Mouse (Mus musculus) liver, embryonic 15.5 days (tissue): ENCODE measurements around the gene Cutal. TPM values are rescaled to one million over a fixed set of nuclear protein-coding genes. Genes with fewer than 3 reads are reported as not detected.
A peak's percentile ranks its signal among the peaks of the same experiment; 100 is the strongest.

Source experiments
- ATAC-seq: fragments of 200-750 bp; cut with Nextera tagmentation; 2 replicates; pipeline ENCODE4 v1.8.0; 2017; ENCODE audit warnings: moderate number of reproducible peaks, mild to moderate bottlenecking, moderate library complexity; ENCODE audit not compliant: insufficient read depth
- H3K27ac ChIP-seq: fragments of 300-500 bp; sonication (generic); replicated peaks from 2 replicates; pipeline ENCODE4 v1.5.1; 2015; ENCODE audit warnings: mild to moderate bottlenecking, inconsistent platforms
- H3K27me3 ChIP-seq: fragments of 300-500 bp; sonication (generic); 2 replicates; pipeline ENCODE4 v1.6.1; 2015; ENCODE audit warnings: mild to moderate bottlenecking, inconsistent platforms
- H3K36me3 ChIP-seq: fragments of 300-500 bp; sonication (generic); replicated peaks from 2 replicates; pipeline ENCODE4 v1.6.1; 2015; ENCODE audit warnings: moderate library complexity, mild to moderate bottlenecking, inconsistent platforms
- H3K4me1 ChIP-seq: fragments of 300-500 bp; sonication (generic); replicated peaks from 2 replicates; pipeline ENCODE4 v1.6.1; 2015; ENCODE audit warnings: inconsistent platforms
- H3K4me2 ChIP-seq: fragments of 300-500 bp; sonication (generic); 2 replicates; pipeline ENCODE4 v1.6.1; 2015; ENCODE audit warnings: moderate library complexity, mild to moderate bottlenecking, inconsistent platforms
- H3K4me3 ChIP-seq: fragments of 300-500 bp; sonication (generic); replicated peaks from 2 replicates; pipeline ENCODE4 v1.5.1; 2015; ENCODE audit warnings: mild to moderate bottlenecking, inconsistent platforms
- H3K9ac ChIP-seq: fragments of 300-500 bp; sonication (generic); 2 replicates; pipeline ENCODE4 v1.6.1; 2015; ENCODE audit warnings: moderate library complexity, mild to moderate bottlenecking, inconsistent platforms
- H3K9me3 ChIP-seq: fragments of 300-500 bp; sonication (generic); replicated peaks from 2 replicates; pipeline ENCODE4 v1.6.1; 2016; ENCODE audit warnings: inconsistent platforms
- WGBS: fragments of 180-500 bp; shearing (Covaris S2); methylation state at CpG from one replicate; pipeline ENCODE4 v1.1.7; 2015; ENCODE audit warnings: mixed read lengths; ENCODE audit not compliant: insufficient replicate concordance; 5-methylcytosine and 5-hydroxymethylcytosine counted together
- polyA plus RNA-seq: library from polyadenylated mRNA; unstranded; fragments of >200 nt; fragmentation: Nextera tagmentation; extraction: Ambion mirVana; gene quantifications from 2 replicates; pipeline ENCODE4 v1.2.1, GENCODE M21; 2015

The Cutal gene
- polyA plus RNA-seq, 1 experiment from 2014 or later, result 8.4 TPM

DNA sequence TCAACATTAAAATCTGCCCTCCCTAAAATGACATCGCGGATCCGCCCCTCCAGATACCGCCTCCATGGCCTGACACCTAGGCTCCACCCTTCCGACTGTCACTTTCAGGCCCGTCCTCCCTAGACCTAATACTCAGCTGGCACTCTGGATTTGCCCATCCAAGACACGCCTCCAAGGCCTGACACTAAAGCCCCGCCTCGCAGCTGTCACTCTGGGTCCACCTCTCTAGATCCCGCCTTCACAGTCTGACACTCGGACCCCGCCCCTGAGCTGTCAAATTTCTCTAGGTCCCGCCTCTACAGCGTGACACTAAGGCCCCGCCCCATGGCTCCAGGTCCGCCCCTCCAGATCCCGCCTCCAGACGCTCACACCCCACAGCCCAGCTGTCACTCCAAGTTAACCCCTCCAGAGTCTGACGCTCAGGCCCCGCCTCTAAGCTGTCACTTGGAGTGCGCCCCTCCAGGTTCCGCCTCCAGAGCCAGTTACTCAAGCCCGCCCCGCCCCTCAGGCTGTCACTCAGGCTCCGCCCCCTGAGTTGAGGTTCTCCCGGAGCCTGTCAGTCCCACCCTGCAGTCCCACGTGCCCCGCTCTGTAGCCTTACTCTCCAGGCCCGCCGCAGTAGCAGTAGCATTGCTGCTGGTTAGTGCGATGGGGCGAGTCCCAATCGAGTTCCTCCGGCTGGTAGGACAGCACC lies 30.8 kb downstream of the Cutal start:
- Histone ChIP-seq H3K4me1 (peaks cover 49% of the 10 kb centered on the region), H3K4me3 (peak overlapping the region; percentile 57), H3K27ac (peak overlapping the region; percentile 86), H3K4me2 (peak overlapping the region; percentile 91), H3K9me3 (no peaks in the 10 kb centered on the region), H3K36me3 (peaks cover 30% of the 10 kb centered on the region), H3K27me3 (no peaks in the 10 kb centered on the region), H3K9ac (peak overlapping the region; percentile 55)
- under 1% methylated on average over 34 of the region's 34 CpGs for WGBS
- ATAC-seq, result peak; percentile 95

DNA sequence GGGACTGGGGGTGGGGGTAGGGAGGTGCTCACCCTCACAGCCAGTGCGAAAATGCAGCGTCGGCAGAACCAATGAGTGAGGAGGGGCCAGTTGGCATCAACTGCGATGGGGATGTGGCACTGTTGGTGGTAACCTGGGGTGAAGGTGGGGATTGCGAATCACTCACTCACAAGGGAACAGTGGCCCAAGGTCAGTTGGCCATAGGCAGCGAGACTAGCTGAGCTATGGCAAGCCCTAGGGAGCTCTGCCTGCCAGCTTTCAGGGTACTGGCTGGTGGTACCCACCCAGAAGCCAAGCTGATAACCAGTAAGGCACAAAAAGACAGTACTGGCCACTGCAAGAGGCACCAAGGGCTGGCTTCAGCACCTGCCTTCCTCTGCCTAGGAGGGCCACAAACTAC lies 32.2 kb downstream of the Cutal start:
- Histone ChIP-seq H3K4me3 (no peak overlapping the region), H3K27ac (0 out of 2 replicates have a peak overlapping the region, but pooled peaks have one; percentile 38), H3K4me2 (peak overlapping the region; percentile 23), H3K9me3 (no peaks in the 10 kb centered on the region), H3K4me1 (peaks cover 49% of the 10 kb centered on the region), H3K36me3 (peaks cover 36% of the 10 kb centered on the region), H3K9ac (no peak overlapping the region), H3K27me3 (no peaks in the 10 kb centered on the region)
- no peak for ATAC-seq
- WGBS, result 76% methylated on average over 6 of the region's 6 CpGs

DNA sequence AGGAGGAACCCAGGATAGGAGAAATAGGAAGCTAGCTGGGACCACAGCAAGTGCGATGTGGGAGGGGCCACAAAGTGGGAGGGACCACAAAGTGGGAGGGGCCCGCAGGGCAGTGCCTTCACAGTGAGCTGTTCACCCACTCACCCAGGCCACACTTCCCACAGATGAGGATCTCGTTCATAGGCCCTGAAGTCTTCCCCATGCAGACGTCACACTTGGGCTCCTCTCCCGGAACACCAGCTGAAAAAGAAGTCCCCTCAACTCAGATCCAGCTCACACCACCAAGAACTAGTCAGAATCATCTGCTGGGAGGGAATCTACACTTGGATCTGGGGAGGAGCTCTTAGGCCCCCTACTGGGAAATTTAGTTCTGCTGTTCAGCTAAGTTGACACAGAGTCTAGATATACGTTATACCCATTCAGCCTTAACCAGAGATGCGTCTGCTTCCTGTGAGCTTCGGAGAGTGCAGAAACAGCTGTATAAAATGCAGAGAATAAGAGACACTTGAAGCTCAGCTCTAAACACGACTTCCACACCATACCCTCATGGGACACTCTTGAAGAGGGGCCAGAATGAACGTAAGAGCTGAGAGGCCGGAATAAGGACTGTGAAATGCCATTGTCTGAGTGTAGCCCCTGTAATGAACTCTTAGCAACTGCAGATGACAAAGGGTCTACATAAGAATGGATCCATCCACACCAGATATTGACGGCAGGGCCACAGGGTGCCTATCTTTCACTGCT lies 32.8 kb downstream of the Cutal start:
- WGBS, result 41% methylated on average over 12 of the region's 12 CpGs
- H3K27me3 ChIP-seq, result no peaks in the 10 kb centered on the region
- H3K4me1 ChIP-seq, result peaks cover 49% of the 10 kb centered on the region
- no peak for ATAC-seq
- H3K9ac ChIP-seq, result no peak overlapping the region
- no peak overlapping the region for H3K4me3 ChIP-seq
- peaks cover 33% of the 10 kb centered on the region for H3K36me3 ChIP-seq
- 0 out of 2 replicates have a peak overlapping the region, but pooled peaks have one; percentile 38 for H3K27ac ChIP-seq
- peak overlapping the region; percentile 23 for H3K4me2 ChIP-seq
- no peaks in the 10 kb centered on the region for H3K9me3 ChIP-seq

DNA sequence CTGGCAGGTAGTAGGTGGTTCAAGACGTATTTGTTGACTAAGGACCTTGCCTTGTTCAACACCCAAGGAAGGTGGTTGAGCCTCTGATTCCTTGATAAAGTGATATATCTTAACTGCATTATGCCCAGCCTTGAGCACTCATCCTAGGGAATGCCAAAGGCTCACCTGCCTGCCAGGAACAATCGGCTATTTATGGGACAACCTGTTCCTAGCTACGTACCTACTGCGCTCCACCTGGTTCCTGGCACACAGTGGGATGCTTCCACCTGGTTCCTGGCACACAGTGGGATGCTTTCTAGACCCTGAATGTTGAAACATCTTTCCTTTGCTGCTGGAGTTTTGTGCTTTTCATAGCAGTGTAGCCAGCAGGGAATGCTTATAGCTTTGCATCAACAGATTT lies 35.5 kb downstream of the Cutal start:
- ATAC-seq, result no peak
- 0 out of 2 replicates have a peak, but pooled peaks cover 21% of the 10 kb centered on the region for H3K36me3 ChIP-seq
- peaks cover 27% of the 10 kb centered on the region for H3K27me3 ChIP-seq
- H3K9ac ChIP-seq, result no peak overlapping the region
- WGBS, result 80% methylated on average over 4 of the region's 4 CpGs
- no peak overlapping the region for H3K4me3 ChIP-seq
- H3K4me1 ChIP-seq, result peaks cover 49% of the 10 kb centered on the region
- H3K27ac ChIP-seq, result no peak overlapping the region
- no peaks in the 10 kb centered on the region for H3K9me3 ChIP-seq
- no peak overlapping the region for H3K4me2 ChIP-seq

DNA sequence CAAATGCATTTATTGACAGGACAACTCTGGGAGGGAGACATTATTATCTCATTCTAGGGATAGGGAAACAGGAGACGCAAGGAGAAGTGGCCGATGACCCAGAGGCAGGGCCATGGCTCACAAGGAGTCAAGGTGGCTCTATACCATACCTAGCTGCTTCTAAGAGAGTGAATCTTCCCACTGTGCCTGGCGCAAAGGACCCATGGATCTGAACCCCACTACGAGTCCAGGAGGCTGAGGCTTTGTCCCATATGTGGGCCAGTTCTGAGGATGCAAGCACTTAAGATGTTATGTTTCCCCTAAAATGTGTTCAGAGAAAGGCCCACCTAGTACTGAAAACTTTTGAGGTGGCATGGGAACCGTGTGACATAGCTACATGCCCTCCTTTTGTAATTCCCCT lies 37.7 kb downstream of the Cutal start:
- WGBS, result 80% methylated on average over 5 of the region's 5 CpGs
- H3K4me1 ChIP-seq, result peaks cover 35% of the 10 kb centered on the region

DNA sequence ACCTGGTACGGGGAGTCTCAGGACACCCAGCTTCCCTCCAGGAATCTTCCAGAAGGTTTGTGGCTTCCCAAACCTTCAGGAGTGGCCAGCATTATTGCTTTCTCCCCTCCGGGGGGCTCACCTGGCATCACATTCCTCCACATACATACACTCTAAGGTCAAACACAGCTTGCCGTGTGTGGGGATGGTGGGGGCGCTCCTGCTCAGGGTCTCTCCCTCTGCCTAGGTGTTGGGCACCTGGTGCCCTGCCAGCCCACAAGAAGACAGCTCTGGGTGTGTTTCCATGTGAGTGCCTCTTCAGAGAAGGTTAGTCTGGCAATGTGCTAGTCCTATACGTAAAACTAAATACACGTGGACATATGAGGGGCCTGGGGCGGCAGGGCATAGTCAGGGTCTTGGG lies 38.4 kb downstream of the Cutal start:
- H3K9ac ChIP-seq, result peak overlapping the region; percentile 68; the same call in 1 of the 2 replicates
- ATAC-seq, result no peak
- peak overlapping the region; percentile 94 for H3K4me2 ChIP-seq
- H3K36me3 ChIP-seq, result 0 out of 2 replicates have a peak, but pooled peaks cover 21% of the 10 kb centered on the region
- H3K27ac ChIP-seq, result no peak overlapping the region
- H3K9me3 ChIP-seq, result no peaks in the 10 kb centered on the region
- peak overlapping the region; percentile 73 for H3K4me3 ChIP-seq
- peaks cover 28% of the 10 kb centered on the region for H3K4me1 ChIP-seq
- peaks cover 40% of the 10 kb centered on the region for H3K27me3 ChIP-seq
- WGBS, result 57% methylated on average over 7 of the region's 7 CpGs

More for the DNA sequence above, 37.7 kb downstream of the Cutal start:
- H3K9ac ChIP-seq, result no peak overlapping the region
- 0 out of 2 replicates have a peak, but pooled peaks cover 21% of the 10 kb centered on the region for H3K36me3 ChIP-seq
- no peak overlapping the region for H3K4me2 ChIP-seq
- peaks cover 35% of the 10 kb centered on the region for H3K27me3 ChIP-seq
- H3K4me3 ChIP-seq, result no peak overlapping the region
- H3K9me3 ChIP-seq, result no peaks in the 10 kb centered on the region
- no peak for ATAC-seq
- H3K27ac ChIP-seq, result no peak overlapping the region

DNA sequence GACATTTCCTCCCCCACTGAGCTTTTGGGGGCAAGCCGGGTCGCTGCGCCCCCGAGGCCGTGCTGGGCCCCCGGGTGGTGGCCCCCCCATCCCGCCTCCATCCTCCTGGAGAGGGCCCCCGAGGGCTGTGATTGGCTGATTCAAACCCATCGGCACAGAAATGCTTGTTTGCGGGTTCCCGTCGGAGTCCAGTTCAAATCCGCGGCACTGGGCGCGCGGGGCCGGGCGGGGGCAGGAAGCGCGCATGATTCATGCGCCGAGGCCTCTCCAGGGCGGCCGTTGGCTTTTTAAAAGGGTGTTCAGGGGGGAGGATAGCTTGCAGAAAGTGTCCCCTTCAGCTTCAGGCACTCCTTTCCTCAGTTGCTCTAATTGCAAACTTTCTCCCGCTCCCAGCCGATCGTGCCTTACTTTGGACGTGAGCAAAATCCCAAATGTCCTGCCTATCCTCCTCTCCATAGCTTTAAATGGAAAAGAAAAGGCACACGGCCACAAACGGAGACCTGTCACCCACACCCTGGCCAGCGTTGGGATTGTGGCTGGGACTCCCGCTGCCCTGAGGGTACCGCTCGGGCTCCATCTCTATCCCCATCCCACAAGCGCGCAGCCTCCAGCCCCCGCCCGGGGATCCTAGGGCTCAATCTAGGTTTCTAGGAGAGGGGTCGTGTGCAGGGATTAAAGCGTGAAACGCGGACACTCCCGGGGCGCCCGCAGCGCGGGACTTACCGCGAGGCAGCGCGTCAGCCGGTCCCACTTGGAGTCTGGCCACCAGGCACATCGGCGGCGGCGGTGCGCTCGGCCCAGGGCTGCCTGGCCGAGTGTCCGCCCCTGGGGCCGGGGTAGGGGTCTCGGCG lies 39.2 kb downstream of the Cutal start, which contains the start of gene Phf19:
Gene Phf19 (minus strand): TSS at position 809 of the 851 bp plus-strand sequence.
- Histone ChIP-seq H3K4me3 (peak within 1 kb of the TSS; percentile 73), H3K36me3 (0 out of 2 replicates have a peak, but pooled peaks cover 21% of the 10 kb centered on the region), H3K4me2 (peak within 1 kb of the TSS; percentile 94), H3K4me1 (peaks cover 27% of the 10 kb centered on the region), H3K27ac (peak within 1 kb of the TSS; percentile 57), H3K9ac (peak within 1 kb of the TSS; percentile 68), H3K9me3 (no peaks in the 10 kb centered on the region), H3K27me3 (peaks cover 43% of the 10 kb centered on the region)
- ATAC-seq, result peak; percentile 26
- WGBS, result 1% methylated on average over 61 of the region's 64 CpGs

DNA sequence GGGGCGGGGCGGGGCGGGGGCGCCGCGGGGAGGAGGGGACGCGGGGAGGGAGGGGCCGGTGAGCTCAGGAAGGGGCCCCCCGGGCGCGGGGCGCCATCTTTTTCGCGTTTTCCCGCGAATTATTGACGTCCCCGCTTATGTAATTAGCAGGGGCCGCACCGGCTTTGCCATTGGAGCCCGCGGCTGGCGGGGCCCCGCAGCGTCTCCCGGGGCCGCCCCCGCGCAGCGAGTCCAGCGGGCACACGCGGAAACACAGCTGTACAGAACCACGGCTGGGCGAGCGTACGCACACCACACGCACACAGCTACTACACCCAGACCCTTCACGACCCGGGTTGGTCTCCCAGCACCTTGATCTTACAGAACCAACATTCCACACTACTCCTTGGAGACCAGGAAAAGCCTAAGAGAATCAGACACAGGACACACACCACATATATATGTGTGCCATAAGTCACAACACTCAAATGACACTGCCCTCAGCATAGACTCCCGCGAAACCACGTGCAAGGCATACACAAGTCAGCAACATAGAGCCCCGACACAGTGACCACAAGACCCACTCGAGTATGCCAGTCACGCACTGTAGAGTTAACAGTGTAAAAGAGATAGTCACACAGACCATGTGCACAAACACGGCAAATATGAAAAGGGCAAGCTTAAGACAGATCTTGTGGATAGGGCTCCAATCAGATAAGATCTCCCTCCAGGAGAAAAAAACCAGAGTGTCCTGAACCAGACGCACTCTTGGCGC lies 40.0 kb downstream of the Cutal start:
- 2% methylated on average over 31 of the region's 50 CpGs for WGBS
- Histone ChIP-seq H3K4me3 (peak overlapping the region; percentile 73), H3K27ac (peak overlapping the region; percentile 57), H3K4me1 (peaks cover 27% of the 10 kb centered on the region), H3K9ac (peak overlapping the region; percentile 68), H3K36me3 (0 out of 2 replicates have a peak, but pooled peaks cover 18% of the 10 kb centered on the region), H3K9me3 (no peaks in the 10 kb centered on the region), H3K4me2 (peak overlapping the region; percentile 94), H3K27me3 (peaks cover 43% of the 10 kb centered on the region)
- ATAC-seq, result peak; percentile 68

DNA sequence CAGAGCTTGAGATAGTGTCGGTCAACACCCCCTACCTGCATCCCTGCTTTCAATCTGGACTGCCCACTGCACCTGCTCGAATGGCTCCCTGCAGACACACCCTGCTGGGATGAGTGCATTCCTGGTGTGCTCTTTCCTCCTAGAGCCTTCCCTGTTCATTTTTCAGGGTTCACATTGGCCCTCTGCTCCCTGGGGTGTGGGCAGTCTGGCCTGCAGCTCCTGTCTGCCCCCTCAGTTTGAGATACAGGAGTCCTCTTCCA lies 40.6 kb downstream of the Cutal start:
- Histone ChIP-seq H3K4me2 (peak overlapping the region; percentile 94), H3K9me3 (no peaks in the 10 kb centered on the region), H3K9ac (no peak overlapping the region), H3K4me3 (peak overlapping the region; percentile 73), H3K36me3 (0 out of 2 replicates have a peak, but pooled peaks cover 13% of the 10 kb centered on the region), H3K4me1 (peaks cover 27% of the 10 kb centered on the region), H3K27me3 (peaks cover 43% of the 10 kb centered on the region), H3K27ac (no peak overlapping the region)
- ATAC-seq, result no peak
- 13% methylated on average over 2 of the region's 2 CpGs for WGBS

DNA sequence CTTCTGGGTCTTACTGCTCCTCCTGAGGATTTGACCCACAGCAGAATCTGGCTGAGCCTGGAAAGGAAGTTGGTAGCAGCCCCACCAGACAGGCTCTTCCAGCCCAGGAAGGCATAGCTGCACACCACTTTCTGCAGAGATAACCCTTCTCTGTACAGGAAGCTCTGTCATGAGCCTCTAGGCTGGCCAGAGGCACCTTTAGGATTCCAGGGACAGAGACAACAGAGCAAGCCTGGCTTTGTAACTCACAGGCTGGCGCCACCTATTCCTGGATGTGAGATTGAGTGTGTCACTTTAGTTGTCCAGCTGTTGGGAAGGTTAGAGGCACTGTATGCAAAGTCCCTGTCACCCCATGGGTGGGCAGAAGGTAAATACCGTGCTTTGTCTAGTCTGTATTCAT lies 40.9 kb downstream of the Cutal start:
- Histone ChIP-seq H3K27ac (no peak overlapping the region), H3K9me3 (no peaks in the 10 kb centered on the region), H3K4me3 (no peak overlapping the region), H3K4me1 (peaks cover 27% of the 10 kb centered on the region), H3K9ac (no peak overlapping the region), H3K27me3 (peaks cover 43% of the 10 kb centered on the region), H3K4me2 (peak overlapping the region; percentile 94), H3K36me3 (0 out of 2 replicates have a peak, but pooled peaks cover 10% of the 10 kb centered on the region)
- WGBS, result 52% methylated on average over 2 of the region's 2 CpGs
- no peak for ATAC-seq
